Mouse (Mus musculus): ENCODE measurements around the gene Ptpra. TPM values are rescaled to one million over a fixed set of nuclear protein-coding genes. Genes with fewer than 3 reads are reported as not detected.
"Not testable (repeated sequence)": the region's sequence is repeated elsewhere in the genome, so short reads cannot be mapped to it uniquely, and the experiment has no call there.

The Ptpra gene
- total RNA-seq, 4 experiments from 2014 or later = 306 to 318 (median 311) TPM

GRCm38 (mm10) chr2:130488002-130488401 is 37.9 kb downstream of the Ptpra start:
- DNase-seq (ENCODE audit: low spot score in 2 of 2) = no peak

GRCm38 (mm10) chr2:130488600-130488999 is 38.5 kb downstream of the Ptpra start:
- no peak for DNase-seq (ENCODE audit: low spot score in 2 of 2)

- DNase-seq (ENCODE audit: low spot score in 2 of 2) = no peak
These were observed 41.1 kb downstream of the Ptpra start for GRCm38 (mm10) chr2:130491162-130491561.

DNA sequence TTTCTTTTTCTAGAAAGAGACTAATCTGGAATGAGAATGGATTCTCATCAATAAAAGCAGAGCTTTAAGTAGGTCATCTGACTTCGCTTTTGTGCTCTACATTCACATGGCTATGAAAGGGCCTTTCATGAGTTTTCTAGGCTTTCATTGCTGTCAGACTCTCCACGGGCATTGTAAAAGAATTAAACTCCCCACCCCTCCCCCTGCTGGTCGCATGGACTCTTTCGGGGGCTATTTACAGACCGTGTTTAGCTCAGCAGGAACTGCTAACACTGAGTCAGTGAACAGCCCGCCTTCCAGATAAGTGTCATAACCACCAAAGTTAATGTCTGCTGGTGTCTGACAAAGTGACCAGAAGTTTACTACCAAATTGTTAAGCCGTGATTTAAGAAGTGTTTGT is 41.5 kb downstream of the Ptpra start:
- peak; percentile 60 to 81 for DNase-seq (ENCODE audit: low spot score in 2 of 2)

- not testable (repeated sequence) for DNase-seq (ENCODE audit: low spot score in 2 of 2)
These were observed 45.0 kb downstream of the Ptpra start for GRCm38 (mm10) chr2:130495114-130495513.

DNA sequence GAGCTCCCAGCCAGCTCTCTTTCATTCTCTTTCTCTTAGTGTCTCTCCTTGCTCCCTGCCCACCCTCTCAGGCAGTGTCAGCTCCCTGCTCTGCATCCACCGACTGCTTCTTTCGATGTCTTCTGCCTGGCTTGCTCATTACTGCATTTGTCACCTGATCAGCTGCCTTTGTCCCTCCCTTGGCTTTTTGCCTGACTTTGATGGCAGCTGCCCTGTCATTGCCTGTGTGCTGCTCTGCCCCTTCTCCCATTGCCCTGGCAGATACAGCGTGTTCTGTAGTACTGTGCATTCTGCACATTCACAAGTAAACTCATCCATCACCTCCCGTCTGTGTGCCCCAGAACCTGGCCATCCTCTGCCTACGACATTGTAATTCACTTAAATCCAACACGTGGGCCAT is 46.0 kb downstream of the Ptpra start:
- peak; percentile 55 to 64 for DNase-seq (ENCODE audit: low spot score in 2 of 2)

DNA sequence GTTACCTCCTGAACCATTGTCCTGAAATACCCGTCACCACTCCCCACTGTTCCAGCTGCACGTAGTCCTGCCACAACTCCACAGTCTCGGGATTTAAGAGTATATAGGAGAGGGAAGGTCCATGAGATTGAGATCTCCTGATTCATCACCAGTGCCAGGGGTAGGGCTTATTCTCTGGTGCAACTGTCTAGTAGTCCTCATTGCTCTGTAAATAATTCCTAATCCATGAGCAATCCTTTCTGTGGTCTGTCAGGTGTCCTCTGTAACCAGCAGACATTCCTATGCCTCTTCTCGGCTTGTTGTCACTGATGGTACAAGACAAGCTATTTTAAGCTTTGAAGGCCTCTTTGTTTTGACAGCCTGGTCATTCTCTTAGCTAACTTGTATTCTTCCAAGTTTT is 46.9 kb downstream of the Ptpra start:
- no peak for DNase-seq (ENCODE audit: low spot score in 2 of 2)

GRCm38 (mm10) chr2:130499546-130499945 is 49.5 kb downstream of the Ptpra start:
- no peak for DNase-seq (ENCODE audit: low spot score in 2 of 2)

DNA sequence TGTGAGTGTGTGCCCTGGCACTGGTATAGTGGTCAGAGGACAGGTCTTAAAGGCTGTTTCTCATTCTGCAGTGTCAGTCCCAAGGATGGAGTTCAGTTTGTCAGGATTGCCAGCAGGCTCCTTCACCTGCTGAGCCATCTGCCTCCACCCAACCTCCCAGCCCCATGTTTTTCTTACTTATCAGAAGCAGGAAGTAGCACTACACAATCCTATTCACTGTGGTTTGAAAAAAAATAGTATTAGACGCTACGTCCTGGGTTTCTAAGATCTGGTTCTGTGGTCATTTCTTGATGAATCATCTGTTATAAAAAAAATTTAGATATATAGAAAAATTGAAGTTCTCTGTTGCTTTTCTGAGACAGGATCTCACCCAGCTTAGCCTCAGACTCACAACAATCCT is 51.5 kb downstream of the Ptpra start:
- DNase-seq (ENCODE audit: low spot score in 2 of 2) = no peak

DNA sequence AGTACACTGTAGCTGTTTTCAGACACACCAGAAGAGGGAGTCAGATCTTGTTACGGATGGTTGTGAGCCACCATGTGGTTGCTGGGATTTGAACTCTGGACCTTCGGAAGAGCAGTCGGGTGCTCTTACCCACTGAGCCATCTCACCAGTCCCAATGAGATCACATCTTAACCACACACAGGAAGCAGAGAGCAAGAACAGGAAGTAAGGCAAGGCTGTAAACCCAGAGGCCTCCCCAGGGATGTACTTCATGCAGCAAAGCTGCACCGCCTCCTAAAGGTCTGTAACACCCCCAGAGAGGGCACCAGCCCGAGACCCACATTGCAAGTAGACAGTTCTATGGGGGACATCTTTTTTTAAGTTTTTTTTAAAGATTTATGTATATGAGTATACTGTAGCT is 61.5 kb downstream of the Ptpra start:
- DNase-seq (ENCODE audit: low spot score in 2 of 2) = not testable (repeated sequence)

- DNase-seq (ENCODE audit: low spot score in 2 of 2) = peak in 1 of 2 experiments; percentile 32
These were observed 63.8 kb downstream of the Ptpra start for GRCm38 (mm10) chr2:130513907-130514306.

DNA sequence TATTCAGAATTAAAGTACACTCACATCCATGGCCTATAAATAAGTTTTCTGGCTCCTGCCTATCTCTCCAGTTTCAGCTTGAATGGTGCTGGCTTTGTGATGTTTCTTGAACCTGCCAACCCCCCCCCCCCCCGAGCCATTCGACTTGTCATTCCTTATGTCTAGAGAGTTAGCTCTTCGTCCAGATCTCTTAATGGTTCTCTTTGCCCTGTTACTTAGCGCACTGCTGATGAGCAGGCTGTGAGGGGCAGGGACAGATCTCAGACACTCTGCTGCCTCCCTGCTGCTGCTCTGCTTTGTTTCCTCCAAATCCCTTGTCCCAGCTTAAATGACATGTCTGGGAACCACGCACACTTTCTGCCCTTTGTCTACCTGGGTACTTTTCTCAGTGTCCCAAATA is 65.7 kb downstream of the Ptpra start:
- no peak for DNase-seq (ENCODE audit: low spot score in 2 of 2)

GRCm38 (mm10) chr2:130521927-130522326 is 71.8 kb downstream of the Ptpra start:
- DNase-seq (ENCODE audit: low spot score in 2 of 2) = no peak

DNA sequence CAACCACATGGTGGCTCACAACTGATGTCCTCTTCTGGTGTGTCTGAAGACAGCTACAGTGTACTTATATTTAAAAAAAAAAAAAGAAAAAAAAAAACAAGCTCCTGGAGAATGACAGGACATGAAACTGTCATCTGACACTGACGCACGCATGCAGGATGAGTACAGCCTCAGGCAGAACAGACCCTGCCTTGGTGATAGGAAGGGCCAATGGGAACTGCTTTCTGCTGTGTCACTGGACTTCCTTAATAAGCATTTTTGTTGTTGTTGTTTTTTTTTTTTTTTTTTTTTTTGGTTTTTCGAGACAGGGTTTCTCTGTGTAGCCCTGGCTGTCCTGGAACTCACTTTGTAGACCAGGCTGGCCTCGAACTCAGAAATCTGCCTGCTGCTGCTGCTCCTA is 75.4 kb downstream of the Ptpra start:
- not testable (repeated sequence) for DNase-seq (ENCODE audit: low spot score in 2 of 2)

GRCm38 (mm10) chr2:130528457-130528856 is 78.4 kb downstream of the Ptpra start:
- DNase-seq (ENCODE audit: low spot score in 2 of 2) = no peak

DNA sequence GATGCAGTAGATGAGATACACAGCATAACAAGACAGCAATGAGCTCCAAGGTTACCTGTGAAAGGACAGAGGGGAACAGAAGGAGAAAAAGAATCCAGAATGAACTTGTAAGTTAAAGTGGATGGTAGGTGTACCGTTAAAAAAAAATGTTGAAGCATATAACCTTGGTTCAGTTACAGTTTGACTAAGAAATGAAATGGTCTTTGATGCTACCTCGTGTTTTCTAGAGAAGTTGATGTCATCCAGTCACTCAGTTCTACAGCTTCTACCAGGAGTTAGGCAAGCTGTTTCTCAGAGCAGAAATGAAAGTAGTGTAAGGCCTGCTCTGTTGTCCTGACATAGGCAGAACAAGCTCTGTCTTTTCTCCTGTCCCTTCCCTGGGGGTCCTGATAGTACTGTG is 79.2 kb downstream of the Ptpra start:
- no peak for DNase-seq (ENCODE audit: low spot score in 2 of 2)

DNA sequence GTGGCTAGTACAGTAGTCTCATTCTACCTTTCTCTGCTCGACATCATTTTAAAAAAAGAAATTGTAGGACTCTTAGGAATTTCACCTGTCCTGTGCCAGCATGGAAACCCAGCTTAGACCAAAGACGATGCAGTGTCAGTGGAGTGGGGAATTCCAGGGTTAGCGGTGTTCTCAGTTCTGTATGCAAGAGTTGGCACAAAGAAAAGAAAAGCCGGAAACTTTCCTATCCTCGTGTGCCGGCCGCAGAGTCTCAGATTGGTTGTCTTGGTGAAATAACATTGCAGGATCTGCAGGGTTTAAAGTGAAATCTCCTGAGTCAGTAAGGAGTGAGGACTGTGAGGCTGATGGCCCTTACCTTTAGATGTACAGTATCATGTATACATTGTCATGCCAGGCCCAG is 79.8 kb downstream of the Ptpra start:
- no peak for DNase-seq (ENCODE audit: low spot score in 2 of 2)

- DNase-seq (ENCODE audit: low spot score in 2 of 2) = no peak
These were observed 82.1 kb downstream of the Ptpra start for GRCm38 (mm10) chr2:130532201-130532600.

DNA sequence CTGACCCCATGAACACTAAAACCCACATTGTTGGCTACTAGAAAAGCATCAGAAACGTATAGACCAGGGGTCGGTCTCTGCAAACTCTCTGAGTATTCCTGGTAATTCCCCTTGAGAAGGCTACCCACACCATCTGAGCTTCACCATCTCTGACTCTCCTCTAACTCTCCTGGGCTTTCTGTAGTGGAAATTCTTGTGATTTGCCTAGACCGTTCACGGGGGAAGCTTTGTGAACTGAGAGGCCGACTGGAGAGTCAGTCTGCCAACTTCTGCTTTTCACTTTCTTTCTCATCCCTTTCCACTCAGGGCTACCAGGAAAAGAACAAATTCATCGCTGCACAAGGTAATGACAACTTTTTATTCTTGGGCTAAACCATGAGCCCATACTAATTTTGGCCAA is 84.9 kb downstream of the Ptpra start:
- DNase-seq (ENCODE audit: low spot score in 2 of 2) = no peak

GRCm38 (mm10) chr2:130536890-130537289 is 86.8 kb downstream of the Ptpra start:
- no peak for DNase-seq (ENCODE audit: low spot score in 2 of 2)

- no peak for DNase-seq (ENCODE audit: low spot score in 2 of 2)
These were observed 88.9 kb downstream of the Ptpra start for GRCm38 (mm10) chr2:130538876-130539546.

GRCm38 (mm10) chr2:130540266-130540665 is 90.2 kb downstream of the Ptpra start:
- DNase-seq (ENCODE audit: low spot score in 2 of 2) = no peak

GRCm38 (mm10) chr2:130546957-130547356 is 96.9 kb downstream of the Ptpra start:
- DNase-seq (ENCODE audit: low spot score in 2 of 2) = no peak

- DNase-seq (ENCODE audit: low spot score in 2 of 2) = no peak
These were observed 104.8 kb downstream of the Ptpra start for GRCm38 (mm10) chr2:130554841-130555240.
